Mouse (Mus musculus) ovary, postnatal 36 days (tissue): ENCODE results near the gene Csnk1d.

ENCODE experiments used
- DNase-seq: peaks from one replicate; pipeline ENCODE4 v3.0.0; 2022; ENCODE audit warnings: low spot score, mixed read lengths

Gene Csnk1d

GRCm38 (mm10) chr11:120951731-120952730 is 39.1 kb downstream of the Csnk1d start:
- DNase-seq: no peak

- DNase-seq: no peak
Measured at GRCm38 (mm10) chr11:120951237-120951636, 39.9 kb downstream of the Csnk1d start.

- DNase-seq: peak; percentile 88
Measured at GRCm38 (mm10) chr11:120950281-120951202, 40.6 kb downstream of the Csnk1d start.

GRCm38 (mm10) chr11:120949863-120950262 is 41.3 kb downstream of the Csnk1d start:
- no peak for DNase-seq

- DNase-seq: peak; percentile 59
Measured at GRCm38 (mm10) chr11:120948861-120949851, 42.0 kb downstream of the Csnk1d start.

- DNase-seq: no peak
Measured at GRCm38 (mm10) chr11:120948328-120948727, 42.8 kb downstream of the Csnk1d start, which contains the start of gene Slc16a3. Gene Slc16a3, plus strand, starts transcription at chr11:120948480.

- DNase-seq: no peak
Measured at GRCm38 (mm10) chr11:120945926-120946325, 45.2 kb downstream of the Csnk1d start.

- no peak for DNase-seq
Measured at GRCm38 (mm10) chr11:120945266-120945665, 45.9 kb downstream of the Csnk1d start.

GRCm38 (mm10) chr11:120940959-120941358 is 50.2 kb downstream of the Csnk1d start:
- DNase-seq: no peak

- DNase-seq: no peak
Measured at GRCm38 (mm10) chr11:120939712-120940341, 51.3 kb downstream of the Csnk1d start.

GRCm38 (mm10) chr11:120938795-120939194 is 52.3 kb downstream of the Csnk1d start:
- DNase-seq: no peak

GRCm38 (mm10) chr11:120937976-120938375 is 53.2 kb downstream of the Csnk1d start:
- DNase-seq: no peak

GRCm38 (mm10) chr11:120932564-120933398 is 58.3 kb downstream of the Csnk1d start, which contains the start of gene Ccdc57:
Gene Ccdc57, minus strand, starts transcription at chr11:120932872.
- peak; percentile 90 for DNase-seq

GRCm38 (mm10) chr11:120931479-120931878 is 59.7 kb downstream of the Csnk1d start:
- no peak for DNase-seq

- DNase-seq: no peak
Measured at GRCm38 (mm10) chr11:120928468-120928867, 62.7 kb downstream of the Csnk1d start.

GRCm38 (mm10) chr11:120922528-120922927 is 68.6 kb downstream of the Csnk1d start:
- DNase-seq: no peak

- no peak for DNase-seq
Measured at GRCm38 (mm10) chr11:120917756-120918155, 73.4 kb downstream of the Csnk1d start.

- no peak for DNase-seq
Measured at GRCm38 (mm10) chr11:120916477-120916876, 74.7 kb downstream of the Csnk1d start.

- no peak for DNase-seq
Measured at GRCm38 (mm10) chr11:120913796-120914195, 77.3 kb downstream of the Csnk1d start.
